Mouse (Mus musculus) neural tube, embryonic 11.5 days (tissue): ENCODE measurements around the gene Hs3st6. TPM values are rescaled to one million over a fixed set of nuclear protein-coding genes. Genes with fewer than 3 reads are reported as not detected.

Experiments
- ATAC-seq: fragments of 200-750 bp; cut with Nextera tagmentation; 2 replicates; pipeline ENCODE4 v1.8.0; 2017; ENCODE audit warnings: moderate number of reproducible peaks, mild to moderate bottlenecking, moderate TSS enrichment, moderate library complexity; ENCODE audit not compliant: insufficient read depth, low FRiP score, low TSS enrichment
- DNase-seq: peaks from one replicate; pipeline ENCODE4 v3.0.0-alpha.2; 2015; ENCODE audit warnings: low spot score
- H3K27ac ChIP-seq: fragments of 300-500 bp; sonication (generic); 2 replicates; pipeline ENCODE4 v1.5.1; 2014; ENCODE audit warnings: low read depth, mild to moderate bottlenecking, low read length
- H3K27me3 ChIP-seq: fragments of 300-500 bp; sonication (generic); 2 replicates; pipeline ENCODE4 v1.6.1; 2014; ENCODE audit warnings: mild to moderate bottlenecking, low read length, mixed read lengths; ENCODE audit not compliant: control insufficient read depth, insufficient read depth
- H3K36me3 ChIP-seq: fragments of 300-500 bp; sonication (generic); 2 replicates; pipeline ENCODE4 v1.6.1; 2014; ENCODE audit warnings: mild to moderate bottlenecking, low read length, moderate library complexity, mixed read lengths; ENCODE audit not compliant: control insufficient read depth, insufficient read depth
- H3K4me1 ChIP-seq: fragments of 300-500 bp; sonication (generic); 2 replicates; pipeline ENCODE4 v1.6.1; 2014; ENCODE audit warnings: low read length, mixed read lengths; ENCODE audit not compliant: control insufficient read depth, insufficient read depth
- H3K4me2 ChIP-seq: fragments of 300-500 bp; sonication (generic); 2 replicates; pipeline ENCODE4 v1.6.1; 2014; ENCODE audit warnings: low read depth, mild to moderate bottlenecking, moderate library complexity
- H3K4me3 ChIP-seq: fragments of 300-500 bp; sonication (generic); 2 replicates; pipeline ENCODE4 v1.5.1; 2014; ENCODE audit warnings: low read depth, low read length
- H3K9ac ChIP-seq: fragments of 300-500 bp; sonication (generic); 2 replicates; pipeline ENCODE4 v1.6.1; 2014; ENCODE audit warnings: mild to moderate bottlenecking, low read length
- H3K9me3 ChIP-seq: fragments of 300-500 bp; sonication (generic); 2 replicates; pipeline ENCODE4 v1.6.1; 2016; ENCODE audit warnings: low read length; ENCODE audit not compliant: control insufficient read depth
- WGBS: fragments of 180-500 bp; shearing (Covaris S2); extraction: QIAGEN DNeasy Blood & Tissue Kit; methylation state at CpG from one replicate; pipeline ENCODE4 v1.1.7; 2014; 5-methylcytosine and 5-hydroxymethylcytosine counted together
- polyA plus RNA-seq: library from polyadenylated mRNA; unstranded; fragments of >200 nt; fragmentation: Nextera tagmentation; extraction: Ambion mirVana; gene quantifications from 2 replicates; pipeline ENCODE4 v1.2.1, GENCODE M21; 2014

The Hs3st6 gene
- polyA plus RNA-seq, 1 experiment from 2014 or later, result 0.81 TPM

DNA sequence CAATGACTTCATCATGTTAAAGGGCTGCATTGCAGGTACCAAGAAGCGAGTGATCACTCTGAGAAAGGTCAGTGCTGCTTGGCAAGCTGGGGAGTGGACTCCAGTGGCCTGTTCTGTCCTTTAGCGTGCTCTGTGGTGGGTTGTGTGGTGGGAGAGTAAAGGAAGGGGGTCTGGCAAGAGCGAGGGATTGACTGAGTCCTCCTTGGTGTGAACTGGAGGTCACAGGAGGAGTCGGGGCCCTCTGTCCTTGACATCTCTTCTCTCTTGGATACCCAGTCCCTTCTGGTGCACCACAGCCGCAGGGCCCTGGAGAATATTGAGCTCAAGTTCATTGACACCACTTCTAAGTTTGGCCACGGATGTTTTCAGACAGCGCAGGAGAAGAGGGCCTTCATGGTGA is 17.3 kb upstream of the Hs3st6 start:
- ATAC-seq (no peak), DNase-seq (no peak)
- H3K9me3 ChIP-seq, result no peaks in the 10 kb centered on the region
- H3K27ac ChIP-seq, result no peak overlapping the region
- no peak overlapping the region for H3K9ac ChIP-seq
- no peak overlapping the region for H3K4me2 ChIP-seq
- no peaks in the 10 kb centered on the region for H3K4me1 ChIP-seq
- no peak overlapping the region for H3K4me3 ChIP-seq
- no peaks in the 10 kb centered on the region for H3K27me3 ChIP-seq
- H3K36me3 ChIP-seq, result no peaks in the 10 kb centered on the region
- 89% methylated on average over 7 of the region's 7 CpGs for WGBS

DNA sequence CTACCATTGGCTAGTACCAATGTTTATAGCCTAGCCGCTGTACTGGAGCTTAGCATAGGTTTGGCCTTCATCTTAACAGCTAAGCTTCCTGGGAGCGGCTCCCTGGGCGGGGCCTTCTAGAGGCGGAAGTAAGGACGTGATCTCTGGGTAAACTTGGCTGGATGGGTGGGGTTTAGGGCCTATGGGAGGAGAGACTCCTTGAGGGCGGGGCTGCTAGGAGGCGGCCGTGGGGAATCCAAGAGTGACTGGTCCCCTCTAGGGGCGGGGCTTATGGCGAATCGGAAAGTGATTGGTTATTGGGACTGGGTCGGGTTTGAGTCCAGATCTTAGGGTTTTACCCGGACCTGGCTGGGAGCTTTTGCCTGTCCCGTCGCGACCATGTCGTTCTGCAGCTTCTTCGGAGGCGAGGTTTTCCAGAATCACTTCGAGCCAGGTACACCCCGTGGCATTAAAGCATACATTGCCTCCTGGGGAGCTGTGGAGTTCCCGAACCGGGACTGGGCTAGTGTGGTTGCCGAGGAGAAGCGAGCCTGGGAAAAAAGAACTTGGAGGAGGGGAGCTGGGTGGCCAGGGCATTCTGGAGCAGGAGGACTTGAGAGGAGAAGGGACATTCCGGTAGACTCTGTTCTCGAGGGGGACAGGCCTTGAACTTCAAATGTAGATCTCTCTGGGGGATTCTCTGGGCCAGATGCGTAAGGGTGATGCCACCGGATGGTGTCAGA is 16.3 kb upstream of the Hs3st6 start, which contains the start of gene Msrb1:
Msrb1 (plus strand) TSS at position 313 of the 722 bp plus-strand sequence.
- ATAC-seq, result peak; percentile 96
- Histone ChIP-seq H3K4me2 (peak within 1 kb of the TSS; percentile 90), H3K4me1 (no peaks in the 10 kb centered on the region), H3K4me3 (peak within 1 kb of the TSS; percentile 59), H3K36me3 (no peaks in the 10 kb centered on the region), H3K27me3 (no peaks in the 10 kb centered on the region), H3K9me3 (no peaks in the 10 kb centered on the region), H3K27ac (no peak within 1 kb of the TSS), H3K9ac (peak within 1 kb of the TSS; percentile 57)
- peak; percentile 95 for DNase-seq
- WGBS, result 1% methylated on average over 29 of the region's 29 CpGs

DNA sequence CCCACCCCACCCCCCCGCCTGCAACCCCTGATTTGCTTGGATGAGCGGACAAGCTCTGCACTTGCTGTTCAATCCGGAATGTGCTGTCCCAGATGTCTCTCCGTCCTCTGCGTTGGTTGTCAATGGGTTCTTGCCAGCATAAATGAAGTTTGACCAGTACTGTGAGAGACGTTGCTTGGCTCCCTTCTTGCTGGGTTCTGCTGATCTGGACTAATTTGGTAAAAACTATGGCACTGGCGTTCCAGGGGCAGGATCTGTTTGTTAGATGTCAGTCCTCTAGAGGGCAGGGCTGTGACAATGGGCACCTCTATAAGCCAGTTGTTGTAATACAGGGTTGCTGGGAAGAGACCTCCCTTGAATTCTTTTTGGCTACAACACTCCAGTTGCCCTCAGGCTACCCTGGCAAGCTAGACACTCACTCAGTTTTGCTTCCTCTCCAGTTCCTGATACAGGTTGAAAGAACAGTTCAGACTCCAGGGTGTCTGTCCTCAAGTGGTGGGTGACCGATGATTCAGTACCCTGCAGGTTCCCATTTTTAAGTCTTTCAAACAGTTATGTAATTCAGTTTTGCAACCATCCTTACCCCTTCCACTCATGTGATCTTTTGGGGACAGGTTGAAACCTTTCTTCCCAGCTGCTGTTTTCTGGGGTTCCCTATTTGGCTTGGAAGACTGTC is 15.5 kb upstream of the Hs3st6 start:
- Histone ChIP-seq H3K9me3 (no peaks in the 10 kb centered on the region), H3K4me2 (peak overlapping the region; percentile 90), H3K4me3 (peak overlapping the region; percentile 59), H3K27me3 (no peaks in the 10 kb centered on the region), H3K9ac (peak overlapping the region; percentile 57; the same call in 1 of the 2 replicates), H3K27ac (no peak overlapping the region), H3K4me1 (no peaks in the 10 kb centered on the region), H3K36me3 (no peaks in the 10 kb centered on the region)
- DNase-seq (no peak), ATAC-seq (no peak)
- WGBS, result 28% methylated on average over 8 of the region's 8 CpGs

DNA sequence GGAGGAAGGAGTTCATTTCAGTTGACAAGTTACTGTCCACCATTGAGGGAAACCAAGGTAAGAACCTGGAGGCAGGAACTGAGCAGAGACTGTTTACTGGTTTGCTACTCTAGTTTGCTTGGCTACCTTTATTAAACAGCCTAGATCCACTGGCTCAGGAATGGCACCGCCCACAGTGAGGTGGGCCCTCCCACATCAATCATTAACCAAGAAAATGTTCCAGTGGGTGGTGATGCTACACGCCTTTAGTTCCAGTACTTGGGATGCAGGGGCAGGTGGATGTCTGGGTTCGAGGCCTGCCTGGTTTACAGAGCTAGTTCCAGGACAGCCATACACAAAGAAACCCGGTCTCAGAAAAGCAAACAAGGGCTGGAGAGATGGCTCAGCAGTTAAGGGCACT is 14.6 kb upstream of the Hs3st6 start:
- Histone ChIP-seq H3K9ac (no peak overlapping the region), H3K9me3 (no peaks in the 10 kb centered on the region), H3K27ac (no peak overlapping the region), H3K4me2 (no peak overlapping the region), H3K27me3 (no peaks in the 10 kb centered on the region), H3K36me3 (no peaks in the 10 kb centered on the region), H3K4me3 (no peak overlapping the region), H3K4me1 (no peaks in the 10 kb centered on the region)
- 79% methylated on average over 4 of the region's 4 CpGs for WGBS
- DNase-seq, result no peak
- ATAC-seq, result no peak

DNA sequence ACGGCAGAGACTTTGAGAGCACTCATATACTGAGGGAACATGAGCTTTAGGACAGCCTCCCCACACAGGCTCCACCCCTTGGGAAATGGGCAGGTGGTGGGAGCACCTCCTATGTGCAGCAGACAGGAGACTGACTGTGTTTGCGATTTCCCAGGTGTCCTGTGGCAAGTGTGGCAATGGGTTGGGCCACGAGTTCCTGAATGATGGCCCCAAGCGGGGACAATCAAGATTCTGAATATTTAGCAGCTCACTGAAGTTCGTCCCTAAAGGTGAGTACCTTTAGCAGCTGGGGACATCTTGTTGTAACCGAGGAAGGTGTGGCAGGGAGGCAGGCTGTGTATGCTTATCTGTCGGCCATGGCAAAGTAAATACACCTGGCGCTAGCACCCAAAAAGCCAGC is 12.9 kb upstream of the Hs3st6 start:
- ATAC-seq (no peak), DNase-seq (no peak)
- Histone ChIP-seq H3K4me3 (no peak overlapping the region), H3K4me2 (no peak overlapping the region), H3K27me3 (no peaks in the 10 kb centered on the region), H3K9ac (no peak overlapping the region), H3K36me3 (no peaks in the 10 kb centered on the region), H3K27ac (no peak overlapping the region), H3K9me3 (no peaks in the 10 kb centered on the region), H3K4me1 (no peaks in the 10 kb centered on the region)
- WGBS, result 86% methylated on average over 8 of the region's 8 CpGs

DNA sequence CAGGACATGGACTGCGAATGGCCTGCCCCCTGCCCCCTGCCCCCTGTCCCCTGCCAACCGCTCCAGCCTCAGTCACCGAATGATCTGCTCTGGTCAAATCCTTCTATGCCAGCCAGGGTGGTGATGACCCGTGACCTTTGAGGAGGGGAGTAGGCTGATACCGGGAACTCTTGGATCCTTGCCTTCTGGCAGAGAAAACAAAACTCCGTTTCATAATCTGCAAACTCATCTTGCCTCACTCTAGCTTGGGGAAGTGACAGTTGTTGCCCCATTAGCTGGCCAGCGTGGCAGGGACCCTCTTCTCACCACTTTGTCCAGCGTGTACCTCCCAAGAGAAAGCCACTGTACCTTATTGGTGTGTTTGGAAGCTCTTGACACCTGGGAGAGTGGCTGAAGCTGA is 10.5 kb upstream of the Hs3st6 start:
- ATAC-seq (no peak), DNase-seq (no peak)
- no peak overlapping the region for H3K27ac ChIP-seq
- no peaks in the 10 kb centered on the region for H3K36me3 ChIP-seq
- 83% methylated on average over 8 of the region's 8 CpGs for WGBS
- no peaks in the 10 kb centered on the region for H3K9me3 ChIP-seq
- no peaks in the 10 kb centered on the region for H3K4me1 ChIP-seq
- H3K27me3 ChIP-seq, result no peaks in the 10 kb centered on the region
- H3K4me3 ChIP-seq, result no peak overlapping the region
- no peak overlapping the region; the same call in 1 of the 2 replicates for H3K9ac ChIP-seq
- no peak overlapping the region for H3K4me2 ChIP-seq

DNA sequence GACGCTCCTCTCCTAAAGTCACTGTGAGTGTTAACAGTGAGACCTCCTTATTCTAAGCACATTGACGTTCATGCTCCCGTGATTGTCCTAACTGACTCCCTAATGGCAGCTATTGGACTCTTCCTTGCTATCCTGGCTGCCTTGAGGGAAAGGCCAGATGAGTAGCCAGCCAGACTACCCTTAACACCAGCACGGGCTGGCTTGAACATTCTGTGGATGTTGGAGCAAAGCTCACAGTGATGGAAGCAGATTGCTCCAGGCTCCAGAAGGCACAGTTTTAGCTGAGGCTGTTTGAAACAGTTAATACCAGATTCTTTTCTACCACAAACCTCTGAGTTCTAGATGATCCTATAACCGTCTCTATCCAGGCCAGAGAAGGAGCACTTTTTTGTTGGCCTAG is 8.9 kb upstream of the Hs3st6 start:
- 75% methylated on average over 5 of the region's 5 CpGs for WGBS
- DNase-seq (no peak), ATAC-seq (no peak)
- Histone ChIP-seq H3K4me3 (no peak overlapping the region), H3K9me3 (no peaks in the 10 kb centered on the region), H3K36me3 (no peaks in the 10 kb centered on the region), H3K9ac (no peak overlapping the region), H3K4me2 (no peak overlapping the region), H3K27me3 (no peaks in the 10 kb centered on the region), H3K4me1 (no peaks in the 10 kb centered on the region), H3K27ac (no peak overlapping the region)

DNA sequence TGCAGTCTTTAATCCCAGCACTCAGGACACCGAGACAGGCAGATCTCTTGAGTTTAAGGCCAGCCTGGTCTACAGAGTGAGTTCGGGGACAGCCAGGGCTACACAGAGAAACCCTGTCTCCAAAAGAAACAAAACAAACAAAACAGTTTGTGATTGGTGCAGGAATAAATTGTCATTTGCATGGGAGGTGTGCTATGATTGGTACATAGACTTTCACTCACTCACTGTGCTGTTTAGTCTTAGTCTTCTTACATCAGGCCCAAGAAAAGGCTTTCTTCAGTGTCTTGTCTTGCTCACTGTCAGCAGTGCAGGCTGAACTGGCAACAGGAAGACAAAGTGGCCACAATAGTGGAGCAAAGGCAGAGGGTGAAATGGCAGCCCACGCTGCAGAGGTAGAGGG is 8.4 kb upstream of the Hs3st6 start:
- no peaks in the 10 kb centered on the region for H3K4me1 ChIP-seq
- 68% methylated on average over 3 of the region's 3 CpGs for WGBS
- no peaks in the 10 kb centered on the region for H3K9me3 ChIP-seq
- H3K27me3 ChIP-seq, result no peaks in the 10 kb centered on the region
- H3K4me2 ChIP-seq, result no peak overlapping the region
- H3K9ac ChIP-seq, result no peak overlapping the region
- DNase-seq (no peak), ATAC-seq (no peak)
- no peaks in the 10 kb centered on the region for H3K36me3 ChIP-seq
- no peak overlapping the region for H3K27ac ChIP-seq
- H3K4me3 ChIP-seq, result no peak overlapping the region
